19 mouse cellular contexts compared by ENCODE assay signal in the genomic region with DNA sequence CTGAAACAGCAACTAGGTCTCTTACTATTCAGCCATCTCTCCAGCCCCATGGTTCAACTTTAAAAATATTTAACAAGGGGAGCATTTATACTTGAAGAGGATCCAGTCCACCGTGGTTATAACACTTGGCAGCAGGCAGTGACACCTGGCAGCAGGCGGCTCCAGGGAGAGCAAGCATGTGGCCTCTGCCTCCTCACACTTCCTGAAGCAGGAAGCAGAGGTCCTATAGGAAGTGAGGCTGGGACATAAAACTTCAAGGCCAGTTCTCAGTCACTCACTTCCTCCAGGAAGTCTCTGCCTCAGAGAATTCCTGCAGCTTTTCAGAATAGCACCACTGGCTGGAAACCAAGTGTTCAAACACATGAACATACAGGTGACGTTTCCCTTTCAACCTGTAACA. TPM values are rescaled to one million over a fixed set of nuclear protein-coding genes. Genes with fewer than 3 reads are reported as not detected.
DNase-seq lines count a peak whose midpoint lies in the region; ATAC-seq and TF ChIP-seq lines count a peak whose summit lies in the region.
"Had no signal": no experiment of that assay in that cellular context is flagged by ENCODE, and none has a peak within 500 bp of the region (broad histone marks: within the 10 kb centered on the region; RNA-seq: fewer than 3 reads in every experiment).

No protein-coding gene starts in this region.

- peak; percentile 15 to 35 for DNase-seq in adrenal gland, postnatal 36 days
- peak; percentile 36 to 58 for DNase-seq in kidney, postnatal 4 days
- DNase-seq in spleen, adult 12 weeks (ENCODE audit: low spot score), result no peak
- no peak for DNase-seq in forebrain, postnatal 0 days
- DNase-seq in layer of hippocampus, postnatal 36 days, result no peak
- DNase-seq: cerebellum, adult 2 months; right cerebral cortex, adult 18-20 months had no signal

- no peak overlapping the region for H3K27ac ChIP-seq in intestine, embryonic 15.5 days
- H3K27ac ChIP-seq in intestine, postnatal 0 days (ENCODE audit: low read depth, low read length), result no peak overlapping the region
- H3K27ac ChIP-seq in intestine, embryonic 16.5 days (ENCODE audit: low read length), result no peak overlapping the region
- no peak overlapping the region for H3K27ac ChIP-seq in forebrain, postnatal 0 days (ENCODE audit: low read depth, low read length)
- H3K27ac ChIP-seq: macrophage had no signal

- TF ChIP-seq CTCF in intestine, postnatal 0 days (IDR thresholded peaks at IDR 0.05; ENCODE audit: low read depth), result no peak
- TF ChIP-seq CTCF in forebrain, postnatal 0 days (IDR thresholded peaks at IDR 0.05; ENCODE audit: low read depth), result no peak

- no peaks in the 10 kb centered on the region for H3K4me1 ChIP-seq in intestine, embryonic 15.5 days (replicated peaks)
- H3K4me1 ChIP-seq in intestine, postnatal 0 days (replicated peaks; ENCODE audit: control insufficient read depth, insufficient read depth, low read length), result no peaks in the 10 kb centered on the region
- H3K4me1 ChIP-seq in intestine, embryonic 16.5 days (ENCODE audit: control insufficient read depth, insufficient read depth, low read length), result no peaks in the 10 kb centered on the region
- no peaks in the 10 kb centered on the region for H3K4me1 ChIP-seq in forebrain, postnatal 0 days (ENCODE audit: insufficient read depth)

- H3K36me3 ChIP-seq in intestine, embryonic 15.5 days, result no peaks in the 10 kb centered on the region
- no peaks in the 10 kb centered on the region for H3K36me3 ChIP-seq in intestine, postnatal 0 days (ENCODE audit: control insufficient read depth, insufficient read depth)
- H3K36me3 ChIP-seq in intestine, embryonic 16.5 days (ENCODE audit: control insufficient read depth, insufficient read depth, low read length), result no peaks in the 10 kb centered on the region
- no peaks in the 10 kb centered on the region for H3K36me3 ChIP-seq in forebrain, postnatal 0 days (ENCODE audit: insufficient read depth)

- no peak overlapping the region for H3K9ac ChIP-seq in intestine, embryonic 15.5 days
- no peak overlapping the region for H3K9ac ChIP-seq in intestine, postnatal 0 days (ENCODE audit: low read depth, low read length)
- H3K9ac ChIP-seq in intestine, embryonic 16.5 days (ENCODE audit: low read depth, low read length), result no peak overlapping the region
- no peak overlapping the region for H3K9ac ChIP-seq in forebrain, postnatal 0 days

- 54% methylated on average over 3 of the region's 3 CpGs for WGBS in intestine, embryonic 15.5 days
- WGBS in intestine, postnatal 0 days, result 52% methylated on average over 3 of the region's 3 CpGs
- 59% methylated on average over 3 of the region's 3 CpGs for WGBS in intestine, embryonic 16.5 days
- 58% methylated on average over 3 of the region's 3 CpGs for WGBS in forebrain, postnatal 0 days

- H3K4me3 ChIP-seq in intestine, embryonic 15.5 days (replicated peaks), result no peak overlapping the region
- no peak overlapping the region for H3K4me3 ChIP-seq in intestine, postnatal 0 days (ENCODE audit: low read depth, low read length)
- no peak overlapping the region for H3K4me3 ChIP-seq in intestine, embryonic 16.5 days (ENCODE audit: low read length)
- H3K4me3 ChIP-seq in forebrain, postnatal 0 days (ENCODE audit: low read depth, low read length), result no peak overlapping the region

- H3K9me3 ChIP-seq in intestine, embryonic 15.5 days, result no peaks in the 10 kb centered on the region
- H3K9me3 ChIP-seq in intestine, postnatal 0 days (ENCODE audit: control insufficient read depth), result no peaks in the 10 kb centered on the region
- no peaks in the 10 kb centered on the region for H3K9me3 ChIP-seq in intestine, embryonic 16.5 days (ENCODE audit: control insufficient read depth, low read length)
- no peaks in the 10 kb centered on the region for H3K9me3 ChIP-seq in forebrain, postnatal 0 days (ENCODE audit: low read length)

- no peak overlapping the region for H3K4me2 ChIP-seq in intestine, embryonic 15.5 days (replicated peaks)
- no peak overlapping the region for H3K4me2 ChIP-seq in intestine, postnatal 0 days (replicated peaks; ENCODE audit: low read depth)
- H3K4me2 ChIP-seq in intestine, embryonic 16.5 days (ENCODE audit: low read depth, low read length), result no peak overlapping the region
- no peak overlapping the region for H3K4me2 ChIP-seq in forebrain, postnatal 0 days (ENCODE audit: low read depth)

- 0 out of 2 replicates have a peak, but pooled peaks have one; percentile 36 for ATAC-seq in intestine, embryonic 15.5 days
- no peak for ATAC-seq in intestine, postnatal 0 days
- ATAC-seq in intestine, embryonic 16.5 days, result peak; percentile 55; the same call in 1 of the 2 replicates
- no peak for ATAC-seq in forebrain, postnatal 0 days

- H3K27me3 ChIP-seq in intestine, embryonic 15.5 days (replicated peaks), result no peaks in the 10 kb centered on the region
- H3K27me3 ChIP-seq in intestine, postnatal 0 days (replicated peaks; ENCODE audit: control insufficient read depth, insufficient read depth, low read length), result no peaks in the 10 kb centered on the region
- H3K27me3 ChIP-seq in intestine, embryonic 16.5 days (replicated peaks; ENCODE audit: control insufficient read depth, insufficient read depth, low read length), result no peaks in the 10 kb centered on the region
- no peaks in the 10 kb centered on the region for H3K27me3 ChIP-seq in forebrain, postnatal 0 days (ENCODE audit: insufficient read depth, low read length)

RNA-seq across cellular contexts. Expression of a gene that starts 20.7 kb away (rescaled TPM):
- polyA plus RNA-seq in intestine, embryonic 15.5 days (2015; fragmentation: Nextera tagmentation; extraction: Ambion mirVana), result not detected in 2 replicates
- polyA plus RNA-seq in intestine, postnatal 0 days (2015; fragmentation: Nextera tagmentation; extraction: Ambion mirVana), result not detected in 2 replicates
- total RNA-seq in adrenal gland, postnatal 36 days (2021), result not detected
- polyA plus RNA-seq in intestine, embryonic 16.5 days (2015; fragmentation: Nextera tagmentation; extraction: Ambion mirVana), result not detected in 2 replicates
- total RNA-seq in forebrain, postnatal 0 days (2014; rRNA removed), result not detected in 2 replicates
- not detected in 2 replicates for polyA plus RNA-seq in forebrain, postnatal 0 days (2015; fragmentation: Nextera tagmentation; extraction: Ambion mirVana)
- not detected for total RNA-seq in layer of hippocampus, postnatal 36 days (2021)
- total RNA-seq: gastrocnemius, adult 8-10 months; hematopoietic stem cell, adult 5-6 weeks; layer of hippocampus, adult 18-20 months; midbrain, postnatal 0 days had no signal
- polyA plus RNA-seq: cerebellum, adult 2 months; forebrain, embryonic 11.5 days; limb, embryonic 11.5 days; macrophage; midbrain, postnatal 0 days; neural tube, embryonic 14.5 days; stomach, embryonic 14.5 days had no signal

RNA-seq across cellular contexts. Expression of a gene that starts 34.4 kb away (rescaled TPM):
- 18.8 and 21.9 TPM in 2 replicates for polyA plus RNA-seq in intestine, embryonic 15.5 days (2015; fragmentation: Nextera tagmentation; extraction: Ambion mirVana)
- polyA plus RNA-seq in intestine, postnatal 0 days (2015; fragmentation: Nextera tagmentation; extraction: Ambion mirVana), result 9.8 and 10.6 TPM in 2 replicates
- total RNA-seq in adrenal gland, postnatal 36 days (2021), result 10 to 100 TPM; 16.2 to 26.0 TPM
- 17.7 and 19.0 TPM in 2 replicates for polyA plus RNA-seq in intestine, embryonic 16.5 days (2015; fragmentation: Nextera tagmentation; extraction: Ambion mirVana)
- 27.9 and 31.7 TPM in 2 replicates for total RNA-seq in forebrain, postnatal 0 days (2014; rRNA removed)
- polyA plus RNA-seq in forebrain, postnatal 0 days (2015; fragmentation: Nextera tagmentation; extraction: Ambion mirVana), result 32.9 and 44.9 TPM in 2 replicates
- total RNA-seq in layer of hippocampus, postnatal 36 days (2021), result 10 to 100 TPM; 27.1 to 27.5 TPM

Comparison
In these comparisons a context has a peak if more than half of its experiments do, and no peak if none do; other contexts are left out.
1. ATAC-seq: peak in intestine, embryonic 15.5 days (single experiment) and intestine, embryonic 16.5 days (single experiment); none in intestine, postnatal 0 days (single experiment) and forebrain, postnatal 0 days (single experiment).
2. DNase-seq: peak in adrenal gland, postnatal 36 days (2 of 2) and kidney, postnatal 4 days (2 of 2); none in spleen, adult 12 weeks (single experiment), forebrain, postnatal 0 days (single experiment) and layer of hippocampus, postnatal 36 days (0 of 2).